Mouse (Mus musculus) cerebellum, adult 9-10 months (tissue): ENCODE results near the gene Ube3b.

Experiments
- DNase-seq: peaks from one replicate; pipeline ENCODE4 v3.0.0; 2022

The Ube3b gene

GRCm38 (mm10) chr5:114380209-114381012, at the start of gene Ube3b, which contains the start of gene Kctd10:
Gene Ube3b (plus strand): TSS chr5:114380607.
Gene Kctd10 (minus strand): TSS chr5:114380508.
- DNase-seq: peak; percentile 89

- no peak for DNase-seq
Observed at GRCm38 (mm10) chr5:114342996-114343395, 37.4 kb upstream of the Ube3b start.

- no peak for DNase-seq
Observed at GRCm38 (mm10) chr5:114343612-114344011, 36.8 kb upstream of the Ube3b start.

GRCm38 (mm10) chr5:114345538-114345937, 34.9 kb upstream of the Ube3b start:
- DNase-seq: no peak

GRCm38 (mm10) chr5:114347005-114347404, 33.4 kb upstream of the Ube3b start:
- DNase-seq: no peak

- DNase-seq: no peak
Observed at GRCm38 (mm10) chr5:114351490-114351889, 28.9 kb upstream of the Ube3b start.

GRCm38 (mm10) chr5:114356250-114356935, 24.0 kb upstream of the Ube3b start:
- no peak for DNase-seq

GRCm38 (mm10) chr5:114356936-114357751, 23.3 kb upstream of the Ube3b start:
- no peak for DNase-seq

- DNase-seq: no peak
Observed at GRCm38 (mm10) chr5:114358833-114359232, 21.6 kb upstream of the Ube3b start.

- DNase-seq: no peak
Observed at GRCm38 (mm10) chr5:114359586-114359985, 20.8 kb upstream of the Ube3b start.

- no peak for DNase-seq
Observed at GRCm38 (mm10) chr5:114360968-114361367, 19.4 kb upstream of the Ube3b start.

- no peak for DNase-seq
Observed at GRCm38 (mm10) chr5:114365043-114365752, 15.2 kb upstream of the Ube3b start.

GRCm38 (mm10) chr5:114368121-114368520, 12.3 kb upstream of the Ube3b start:
- no peak for DNase-seq

GRCm38 (mm10) chr5:114368803-114369496, 11.5 kb upstream of the Ube3b start:
- DNase-seq: no peak

GRCm38 (mm10) chr5:114369921-114370320, 10.5 kb upstream of the Ube3b start:
- DNase-seq: no peak

- no peak for DNase-seq
Observed at GRCm38 (mm10) chr5:114370371-114370776, 10.0 kb upstream of the Ube3b start.

GRCm38 (mm10) chr5:114371331-114371730, 9.1 kb upstream of the Ube3b start:
- DNase-seq: no peak

- no peak for DNase-seq
Observed at GRCm38 (mm10) chr5:114371731-114372473, 8.5 kb upstream of the Ube3b start.

- no peak for DNase-seq
Observed at GRCm38 (mm10) chr5:114372565-114372964, 7.8 kb upstream of the Ube3b start.

- no peak for DNase-seq
Observed at GRCm38 (mm10) chr5:114373174-114373573, 7.2 kb upstream of the Ube3b start.

- no peak for DNase-seq
Observed at GRCm38 (mm10) chr5:114373581-114373980, 6.8 kb upstream of the Ube3b start.
